Mouse (Mus musculus): Measurements from ENCODE around the gene Cd4.

Cd4 gene

GRCm38 (mm10) chr6:124814858-124815774, 72.9 kb downstream of the Cd4 start:
- DNase-seq (ENCODE audit: extremely low read depth, low read depth) = no peak
